Mouse (Mus musculus) embryonic fibroblast, embryonic 13.5 days (primary cell): ENCODE results near the gene Oxsr1. TPM values are rescaled to one million over a fixed set of nuclear protein-coding genes. Genes with fewer than 3 reads are reported as not detected.
"Not testable (repeated sequence)": the region's sequence is repeated elsewhere in the genome, so short reads cannot be mapped to it uniquely, and the experiment has no call there.

Source experiments
- H3K27ac ChIP-seq: 2 replicates; pipeline ENCODE4 v1.5.1; 2012; ENCODE audit warnings: low read length, control low read depth, inconsistent platforms; ENCODE audit not compliant: insufficient read depth
- H3K4me1 ChIP-seq: 2 replicates; pipeline ENCODE4 v1.6.1; 2011; ENCODE audit warnings: low read length; ENCODE audit not compliant: control insufficient read depth, insufficient read depth
- H3K4me3 ChIP-seq: 2 replicates; pipeline ENCODE4 v1.5.1; 2011; ENCODE audit warnings: mild to moderate bottlenecking, control low read depth, low read length; ENCODE audit not compliant: insufficient read depth
- CTCF ChIP-seq: IDR thresholded peaks from 2 replicates; pipeline ENCODE4 v1.5.1; 2011; ENCODE audit warnings: mild to moderate bottlenecking, control low read depth, low read length, moderate library complexity, borderline replicate concordance; ENCODE audit not compliant: insufficient read depth
- POLR2A ChIP-seq: IDR thresholded peaks from 2 replicates; pipeline ENCODE4 v1.6.1; 2011; ENCODE audit warnings: low read depth, mild to moderate bottlenecking, control low read depth, low read length, moderate library complexity
- polyA plus RNA-seq: library from polyadenylated mRNA; stranded (reverse); fragments of >200 nt; gene quantifications from 2 replicates; pipeline ENCODE4 v1.2.4, GENCODE M21; 2011; ENCODE audit warnings: low read depth; ENCODE audit not compliant: missing spikeins, insufficient read length

The Oxsr1 gene
- polyA plus RNA-seq, 1 experiment, result 53.8 TPM

- TF ChIP-seq CTCF, result no peak
- TF ChIP-seq POLR2A, result no peak
- Histone ChIP-seq H3K4me3 (no peak overlapping the region), H3K27ac (no peak overlapping the region), H3K4me1 (no peaks in the 10 kb centered on the region)
Measured at GRCm38 (mm10) chr9:119280894-119281682, 41.1 kb downstream of the Oxsr1 start.

- Histone ChIP-seq H3K4me3 (no peak overlapping the region), H3K27ac (no peak overlapping the region)
- no peak for TF ChIP-seq CTCF
- no peak for TF ChIP-seq POLR2A
Measured at GRCm38 (mm10) chr9:119278031-119278430, 44.2 kb downstream of the Oxsr1 start.

GRCm38 (mm10) chr9:119276321-119276720 is 45.9 kb downstream of the Oxsr1 start:
- no peak overlapping the region for H3K27ac ChIP-seq
- 0 out of 2 replicates have a peak, but pooled peaks cover 2% of the 10 kb centered on the region for H3K4me1 ChIP-seq
- TF ChIP-seq CTCF (no peak), POLR2A (no peak)
- H3K4me3 ChIP-seq, result no peak overlapping the region

More at GRCm38 (mm10) chr9:119278031-119278430, 44.2 kb downstream of the Oxsr1 start:
- H3K4me1 ChIP-seq, result no peaks in the 10 kb centered on the region

GRCm38 (mm10) chr9:119274814-119275213 is 47.4 kb downstream of the Oxsr1 start:
- not testable (repeated sequence) for H3K4me1 ChIP-seq, H3K27ac ChIP-seq, H3K4me3 ChIP-seq

- no peak overlapping the region for H3K27ac ChIP-seq
- 0 out of 2 replicates have a peak, but pooled peaks cover 2% of the 10 kb centered on the region for H3K4me1 ChIP-seq
- TF ChIP-seq POLR2A, result no peak
- no peak for TF ChIP-seq CTCF
- no peak overlapping the region for H3K4me3 ChIP-seq
Measured at GRCm38 (mm10) chr9:119271496-119271895, 50.7 kb downstream of the Oxsr1 start.

- Histone ChIP-seq H3K4me1 (0 out of 2 replicates have a peak, but pooled peaks cover 2% of the 10 kb centered on the region), H3K27ac (no peak overlapping the region), H3K4me3 (no peak overlapping the region)
- no peak for TF ChIP-seq CTCF
- TF ChIP-seq POLR2A, result no peak
Measured at GRCm38 (mm10) chr9:119268588-119269145, 53.6 kb downstream of the Oxsr1 start.

GRCm38 (mm10) chr9:119268120-119268519 is 54.1 kb downstream of the Oxsr1 start:
- Histone ChIP-seq H3K4me3 (no peak overlapping the region), H3K27ac (no peak overlapping the region), H3K4me1 (0 out of 2 replicates have a peak, but pooled peaks cover 2% of the 10 kb centered on the region)
- TF ChIP-seq POLR2A (no peak), CTCF (no peak)

- peak overlapping the region; percentile 48 for H3K27ac ChIP-seq
- H3K4me1 ChIP-seq, H3K4me3 ChIP-seq: not testable (repeated sequence)
Measured at GRCm38 (mm10) chr9:119266121-119266395, 56.2 kb downstream of the Oxsr1 start.

GRCm38 (mm10) chr9:119265373-119266120 is 56.7 kb downstream of the Oxsr1 start:
- H3K4me1 ChIP-seq, H3K4me3 ChIP-seq: not testable (repeated sequence)
- peak overlapping the region; percentile 55; the same call in 1 of the 2 replicates for H3K27ac ChIP-seq

- Histone ChIP-seq H3K4me3 (no peak overlapping the region), H3K27ac (no peak overlapping the region), H3K4me1 (no peaks in the 10 kb centered on the region)
- TF ChIP-seq POLR2A (no peak), CTCF (no peak)
Measured at GRCm38 (mm10) chr9:119263067-119263466, 59.2 kb downstream of the Oxsr1 start.
